Mouse (Mus musculus) embryonic facial prominence, embryonic 14.5 days (tissue): Measurements from ENCODE around the gene A730009L09Rik. TPM values are rescaled to one million over a fixed set of nuclear protein-coding genes. Genes with fewer than 3 reads are reported as not detected.

ENCODE experiments used
- ATAC-seq: fragments of 200-750 bp; cut with Nextera tagmentation; 2 replicates; pipeline ENCODE4 v1.8.0; 2017; ENCODE audit warnings: low read depth, moderate number of reproducible peaks, moderate TSS enrichment
- DNase-seq: peaks from one replicate; pipeline ENCODE4 v3.0.0-alpha.2; 2015; ENCODE audit warnings: low spot score
- H3K27ac ChIP-seq: fragments of 300-500 bp; sonication (generic); replicated peaks from 2 replicates; pipeline ENCODE4 v1.5.1; 2014; ENCODE audit warnings: low read depth, mild to moderate bottlenecking, low read length, moderate library complexity
- H3K27me3 ChIP-seq: fragments of 300-500 bp; sonication (generic); replicated peaks from 2 replicates; pipeline ENCODE4 v1.6.1; 2014; ENCODE audit warnings: low read length; ENCODE audit not compliant: control insufficient read depth, insufficient read depth
- H3K36me3 ChIP-seq: fragments of 300-500 bp; sonication (generic); 2 replicates; pipeline ENCODE4 v1.6.1; 2014; ENCODE audit warnings: low read length, mixed read lengths; ENCODE audit not compliant: control insufficient read depth, insufficient read depth
- H3K4me1 ChIP-seq: fragments of 300-500 bp; sonication (generic); 2 replicates; pipeline ENCODE4 v1.6.1; 2014; ENCODE audit warnings: antibody characterized with exemption, low read length; ENCODE audit not compliant: control insufficient read depth, insufficient read depth
- H3K4me2 ChIP-seq: fragments of 300-500 bp; sonication (generic); 2 replicates; pipeline ENCODE4 v1.6.1; 2014; ENCODE audit warnings: low read depth, mild to moderate bottlenecking, low read length, moderate library complexity, mixed read lengths
- H3K4me3 ChIP-seq: fragments of 300-500 bp; sonication (generic); 2 replicates; pipeline ENCODE4 v1.5.1; 2014; ENCODE audit warnings: low read depth, mild to moderate bottlenecking, low read length
- H3K9ac ChIP-seq: fragments of 300-500 bp; sonication (generic); 2 replicates; pipeline ENCODE4 v1.6.1; 2014; ENCODE audit warnings: low read depth, mild to moderate bottlenecking, low read length, moderate library complexity, mixed read lengths
- H3K9me3 ChIP-seq: fragments of 300-500 bp; sonication (generic); 2 replicates; pipeline ENCODE4 v1.6.1; 2016; ENCODE audit warnings: low read length; ENCODE audit not compliant: control insufficient read depth
- WGBS: fragments of 180-500 bp; shearing (Covaris S2); extraction: QIAGEN DNeasy Blood & Tissue Kit; methylation state at CpG from one replicate; pipeline ENCODE4 v1.1.7; 2014; 5-methylcytosine and 5-hydroxymethylcytosine counted together
- polyA plus RNA-seq: library from polyadenylated mRNA; unstranded; fragments of >200 nt; fragmentation: Nextera tagmentation; extraction: Ambion mirVana; gene quantifications from 2 replicates; pipeline ENCODE4 v1.2.1, GENCODE M21; 2014

A730009L09Rik gene
- polyA plus RNA-seq, 1 experiment from 2014 or later = not detected

- no peaks in the 10 kb centered on the region for H3K27me3 ChIP-seq
- no peak overlapping the region for H3K4me2 ChIP-seq
- no peaks in the 10 kb centered on the region for H3K36me3 ChIP-seq
- ATAC-seq (no peak), DNase-seq (no peak)
- H3K27ac ChIP-seq = no peak overlapping the region
- 76% methylated on average over 11 of the region's 11 CpGs for WGBS
- no peaks in the 10 kb centered on the region for H3K4me1 ChIP-seq
- no peak overlapping the region for H3K4me3 ChIP-seq
- no peak overlapping the region for H3K9ac ChIP-seq
- no peaks in the 10 kb centered on the region for H3K9me3 ChIP-seq
Measured at GRCm38 (mm10) chr16:84485931-84486330, 29.0 kb upstream of the A730009L09Rik start.

GRCm38 (mm10) chr16:84494818-84495217 lies 20.1 kb upstream of the A730009L09Rik start:
- Histone ChIP-seq H3K4me1 (no peaks in the 10 kb centered on the region), H3K9ac (no peak overlapping the region), H3K36me3 (no peaks in the 10 kb centered on the region), H3K27ac (no peak overlapping the region), H3K9me3 (no peaks in the 10 kb centered on the region), H3K27me3 (no peaks in the 10 kb centered on the region), H3K4me3 (no peak overlapping the region), H3K4me2 (no peak overlapping the region)
- no peak for ATAC-seq
- WGBS = 80% methylated on average over 3 of the region's 3 CpGs
- no peak for DNase-seq

GRCm38 (mm10) chr16:84495438-84495837 lies 19.5 kb upstream of the A730009L09Rik start:
- H3K36me3 ChIP-seq = no peaks in the 10 kb centered on the region
- no peaks in the 10 kb centered on the region for H3K4me1 ChIP-seq
- no peak overlapping the region for H3K4me3 ChIP-seq
- no peaks in the 10 kb centered on the region for H3K9me3 ChIP-seq
- 38% methylated on average over 2 of the region's 2 CpGs for WGBS
- no peaks in the 10 kb centered on the region for H3K27me3 ChIP-seq
- no peak for DNase-seq
- no peak for ATAC-seq
- no peak overlapping the region for H3K9ac ChIP-seq
- H3K27ac ChIP-seq = no peak overlapping the region
- no peak overlapping the region for H3K4me2 ChIP-seq

GRCm38 (mm10) chr16:84507681-84508080 lies 7.2 kb upstream of the A730009L09Rik start:
- H3K27ac ChIP-seq = no peak overlapping the region
- WGBS = 71% methylated on average over 4 of the region's 4 CpGs
- no peak overlapping the region for H3K4me3 ChIP-seq
- ATAC-seq = no peak
- H3K9ac ChIP-seq = no peak overlapping the region
- no peaks in the 10 kb centered on the region for H3K9me3 ChIP-seq
- H3K4me1 ChIP-seq = no peaks in the 10 kb centered on the region
- DNase-seq = peak; percentile 12
- H3K27me3 ChIP-seq = no peaks in the 10 kb centered on the region
- H3K4me2 ChIP-seq = no peak overlapping the region
- H3K36me3 ChIP-seq = no peaks in the 10 kb centered on the region

- Histone ChIP-seq H3K4me1 (no peaks in the 10 kb centered on the region), H3K27ac (no peak overlapping the region), H3K4me3 (no peak overlapping the region), H3K36me3 (no peaks in the 10 kb centered on the region), H3K27me3 (no peaks in the 10 kb centered on the region), H3K9ac (no peak overlapping the region), H3K9me3 (no peaks in the 10 kb centered on the region), H3K4me2 (no peak overlapping the region)
- ATAC-seq = no peak
- DNase-seq = no peak
- WGBS = 90% methylated on average over 11 of the region's 11 CpGs
Measured at GRCm38 (mm10) chr16:84521975-84522635, 7.2 kb downstream of the A730009L09Rik start.

GRCm38 (mm10) chr16:84523061-84523460 lies 8.1 kb downstream of the A730009L09Rik start:
- Histone ChIP-seq H3K4me2 (no peak overlapping the region), H3K36me3 (no peaks in the 10 kb centered on the region), H3K4me1 (no peaks in the 10 kb centered on the region), H3K9ac (no peak overlapping the region), H3K4me3 (no peak overlapping the region), H3K27me3 (no peaks in the 10 kb centered on the region), H3K27ac (no peak overlapping the region), H3K9me3 (no peaks in the 10 kb centered on the region)
- no peak for DNase-seq
- no peak for ATAC-seq
- WGBS = 89% methylated on average over 5 of the region's 5 CpGs

- 63% methylated on average over 11 of the region's 11 CpGs for WGBS
- no peaks in the 10 kb centered on the region for H3K9me3 ChIP-seq
Measured at GRCm38 (mm10) chr16:84527375-84527774, 12.5 kb downstream of the A730009L09Rik start.

GRCm38 (mm10) chr16:84532803-84533202 lies 17.9 kb downstream of the A730009L09Rik start:
- ATAC-seq (no peak), DNase-seq (no peak)
- Histone ChIP-seq H3K27me3 (no peaks in the 10 kb centered on the region), H3K9me3 (no peaks in the 10 kb centered on the region), H3K27ac (no peak overlapping the region), H3K4me3 (no peak overlapping the region), H3K4me2 (no peak overlapping the region), H3K4me1 (no peaks in the 10 kb centered on the region), H3K36me3 (no peaks in the 10 kb centered on the region), H3K9ac (no peak overlapping the region)
- WGBS = 90% methylated on average over 3 of the region's 3 CpGs

More at GRCm38 (mm10) chr16:84527375-84527774, 12.5 kb downstream of the A730009L09Rik start:
- H3K27ac ChIP-seq = no peak overlapping the region
- H3K4me2 ChIP-seq = no peak overlapping the region
- H3K27me3 ChIP-seq = no peaks in the 10 kb centered on the region
- DNase-seq = no peak
- H3K36me3 ChIP-seq = no peaks in the 10 kb centered on the region
- no peak overlapping the region for H3K9ac ChIP-seq
- no peak overlapping the region for H3K4me3 ChIP-seq
- no peak for ATAC-seq
- no peaks in the 10 kb centered on the region for H3K4me1 ChIP-seq

- DNase-seq (no peak), ATAC-seq (no peak)
- WGBS = 87% methylated on average over 4 of the region's 4 CpGs
- H3K27ac ChIP-seq = no peak overlapping the region
- H3K9me3 ChIP-seq = no peaks in the 10 kb centered on the region
- H3K4me2 ChIP-seq = no peak overlapping the region
- no peaks in the 10 kb centered on the region for H3K4me1 ChIP-seq
- no peaks in the 10 kb centered on the region for H3K27me3 ChIP-seq
- no peak overlapping the region for H3K9ac ChIP-seq
- no peak overlapping the region for H3K4me3 ChIP-seq
- H3K36me3 ChIP-seq = no peaks in the 10 kb centered on the region
Measured at GRCm38 (mm10) chr16:84546059-84546458, 31.1 kb downstream of the A730009L09Rik start.
